Mouse (Mus musculus): Measurements from ENCODE around the gene Dock10. TPM values are rescaled to one million over a fixed set of nuclear protein-coding genes. Genes with fewer than 3 reads are reported as not detected.
"Not testable (repeated sequence)": the region's sequence is repeated elsewhere in the genome, so short reads cannot be mapped to it uniquely, and the experiment has no call there.

Dock10 gene
- total RNA-seq (2021), result 1 to 10 TPM; 3.6 to 5.6 TPM

- intact Hi-C loops (cut with DNase I), result no loop called here
Measured at GRCm38 (mm10) chr1:80757977-80758797, at the start of gene Dock10. TSS of gene Dock10 (minus strand) at chr1:80758527.

GRCm38 (mm10) chr1:80806835-80807398 is 48.6 kb upstream of the Dock10 start:
- intact Hi-C loops (cut with DNase I), result no loop called here
- DNase-seq (ENCODE audit: low spot score), result no peak

More at GRCm38 (mm10) chr1:80757977-80758797, at the start of gene Dock10:
- DNase-seq (ENCODE audit: low spot score), result peak; percentile 9

GRCm38 (mm10) chr1:80802023-80802422 is 43.7 kb upstream of the Dock10 start:
- intact Hi-C loops (cut with DNase I), result no loop called here
- DNase-seq (ENCODE audit: low spot score), result no peak

GRCm38 (mm10) chr1:80785066-80785779 is 26.9 kb upstream of the Dock10 start:
- intact Hi-C loops (cut with DNase I), result no loop called here
- DNase-seq (ENCODE audit: low spot score), result no peak

- intact Hi-C loops (cut with DNase I), result no loop called here
- DNase-seq (ENCODE audit: low spot score), result no peak
Measured at GRCm38 (mm10) chr1:80784155-80784554, 25.8 kb upstream of the Dock10 start.

- intact Hi-C loops (cut with DNase I), result no loop called here
- no peak for DNase-seq (ENCODE audit: low spot score)
Measured at GRCm38 (mm10) chr1:80765504-80765903, 7.2 kb upstream of the Dock10 start.

- intact Hi-C loops (cut with DNase I), result no loop called here
- no peak for DNase-seq (ENCODE audit: low spot score)
Measured at GRCm38 (mm10) chr1:80763042-80763950, 5.0 kb upstream of the Dock10 start.

- intact Hi-C loops (cut with DNase I), result no loop called here
- no peak for DNase-seq (ENCODE audit: low spot score)
Measured at GRCm38 (mm10) chr1:80758798-80759184, 464 bp upstream of the Dock10 start.

GRCm38 (mm10) chr1:80757650-80757976 is 714 bp downstream of the Dock10 start:
- DNase-seq (ENCODE audit: low spot score), result no peak
- intact Hi-C loops (cut with DNase I), result no loop called here

GRCm38 (mm10) chr1:80756824-80757649 is 1.3 kb downstream of the Dock10 start:
- no peak for DNase-seq (ENCODE audit: low spot score)
- intact Hi-C loops (cut with DNase I), result no loop called here

GRCm38 (mm10) chr1:80756060-80756439 is 2.3 kb downstream of the Dock10 start:
- no peak for DNase-seq (ENCODE audit: low spot score)
- intact Hi-C loops (cut with DNase I), result no loop called here

- intact Hi-C loops (cut with DNase I), result no loop called here
- no peak for DNase-seq (ENCODE audit: low spot score)
Measured at GRCm38 (mm10) chr1:80755296-80756059, 2.8 kb downstream of the Dock10 start.

GRCm38 (mm10) chr1:80749122-80749521 is 9.2 kb downstream of the Dock10 start:
- intact Hi-C loops (cut with DNase I); DNase-seq (ENCODE audit: low spot score): not testable (repeated sequence)

- no peak for DNase-seq (ENCODE audit: low spot score)
- intact Hi-C loops (cut with DNase I), result no loop called here
Measured at GRCm38 (mm10) chr1:80746691-80747463, 11.4 kb downstream of the Dock10 start.

- intact Hi-C loops (cut with DNase I), result no loop called here
- DNase-seq (ENCODE audit: low spot score), result no peak
Measured at GRCm38 (mm10) chr1:80746195-80746594, 12.1 kb downstream of the Dock10 start.

GRCm38 (mm10) chr1:80739472-80739871 is 18.9 kb downstream of the Dock10 start:
- no peak for DNase-seq (ENCODE audit: low spot score)

GRCm38 (mm10) chr1:80737812-80738391 is 20.4 kb downstream of the Dock10 start:
- DNase-seq (ENCODE audit: low spot score), result no peak
- intact Hi-C loops (cut with DNase I), result no loop called here

More at GRCm38 (mm10) chr1:80739472-80739871, 18.9 kb downstream of the Dock10 start:
- intact Hi-C loops (cut with DNase I), result no loop called here

Data from heart, postnatal 25 days (tissue).